Mouse (Mus musculus) 3134 (cell line): ENCODE measurements at regions not wholly inside any gene's neighbourhood (a gene's known extent, or its start where the extent isn't known, plus 50 kb on each side); places are given as distances from the start of the nearest gene placed in this dataset.
A peak's percentile ranks its signal among the peaks of the same experiment; 100 is the strongest.

Experiments used
- DNase-seq: peaks from one replicate; pipeline ENCODE4 v3.0.0-alpha.2; 2011; ENCODE audit warnings: low spot score; ENCODE audit not compliant: insufficient read length; ENCODE audit errors: extremely low read depth

- no peak for DNase-seq
Observed at GRCm38 (mm10) chr13:90497573-90497972, 407.6 kb downstream of the Atp6ap1l start.

- DNase-seq = no peak
Observed at GRCm38 (mm10) chr13:90493696-90494095, 404.3 kb upstream of the Xrcc4 start.

DNA sequence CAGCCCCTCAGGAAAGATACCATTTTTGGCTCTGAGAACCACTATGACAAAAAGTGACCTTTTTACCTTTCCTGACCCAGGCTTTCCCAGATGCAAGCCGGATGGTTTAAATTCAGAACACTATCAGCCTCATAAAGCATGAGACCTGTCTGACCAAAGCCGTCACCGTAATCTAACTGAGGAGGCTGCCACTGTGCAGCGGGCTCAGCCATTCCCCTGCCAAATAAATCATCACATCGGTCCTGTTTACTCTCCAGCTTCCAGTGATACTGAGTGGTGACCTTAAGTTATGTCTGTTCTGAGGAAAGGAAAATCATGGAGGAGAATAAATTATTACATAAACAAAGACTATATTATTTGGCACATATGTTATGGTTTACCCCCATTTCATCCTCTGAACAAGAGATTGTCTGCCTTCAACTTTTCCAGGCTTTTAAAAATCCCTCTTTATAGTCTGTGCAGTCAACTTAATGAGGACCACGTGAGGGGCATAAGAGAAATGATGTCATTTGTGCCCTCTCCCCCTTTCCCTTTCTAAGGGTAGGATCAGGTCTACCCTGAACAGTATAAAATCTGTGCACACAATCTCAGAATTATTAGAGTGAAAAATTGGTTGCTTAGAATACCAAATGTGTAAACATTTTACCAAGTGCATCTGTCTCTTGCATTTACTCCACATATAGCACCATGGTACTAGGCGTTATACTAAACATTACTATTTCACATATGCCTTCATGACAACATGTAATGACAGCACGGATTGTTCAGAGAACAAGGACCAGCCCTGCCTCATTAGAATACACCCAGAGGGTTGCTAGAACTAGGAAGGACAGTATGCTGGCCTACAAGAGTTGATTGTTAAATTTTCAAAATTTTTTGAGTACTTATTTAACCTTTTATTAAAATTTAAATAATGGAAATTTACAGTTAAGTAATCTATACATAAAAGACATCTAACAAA is 401.9 kb upstream of the Xrcc4 start:
- DNase-seq = no peak

- no peak for DNase-seq
Observed at GRCm38 (mm10) chr13:90480484-90480883, 391.1 kb upstream of the Xrcc4 start.

DNA sequence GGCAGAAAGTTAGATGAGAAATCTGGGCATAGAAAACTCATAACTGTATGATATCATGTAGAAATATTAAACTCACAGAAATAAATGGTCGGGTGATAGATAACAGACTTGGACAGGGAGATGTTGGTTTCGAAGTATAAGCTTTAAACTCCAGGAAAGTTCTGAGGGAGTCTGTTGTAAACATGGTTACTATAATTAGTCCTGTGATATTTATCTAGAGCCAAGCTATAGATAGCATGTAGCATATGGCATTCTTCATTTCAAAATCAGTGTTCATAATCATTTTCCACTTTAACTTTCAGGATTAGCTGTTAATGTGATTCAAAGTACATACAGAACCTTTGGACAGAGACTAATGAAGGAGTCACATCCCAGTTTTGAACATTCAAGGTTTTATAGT is 387.5 kb upstream of the Xrcc4 start:
- no peak for DNase-seq

- no peak for DNase-seq
Observed at GRCm38 (mm10) chr13:90474507-90474906, 385.1 kb upstream of the Xrcc4 start.

- DNase-seq = no peak
Observed at GRCm38 (mm10) chr13:90474053-90474452, 384.6 kb upstream of the Xrcc4 start.

DNA sequence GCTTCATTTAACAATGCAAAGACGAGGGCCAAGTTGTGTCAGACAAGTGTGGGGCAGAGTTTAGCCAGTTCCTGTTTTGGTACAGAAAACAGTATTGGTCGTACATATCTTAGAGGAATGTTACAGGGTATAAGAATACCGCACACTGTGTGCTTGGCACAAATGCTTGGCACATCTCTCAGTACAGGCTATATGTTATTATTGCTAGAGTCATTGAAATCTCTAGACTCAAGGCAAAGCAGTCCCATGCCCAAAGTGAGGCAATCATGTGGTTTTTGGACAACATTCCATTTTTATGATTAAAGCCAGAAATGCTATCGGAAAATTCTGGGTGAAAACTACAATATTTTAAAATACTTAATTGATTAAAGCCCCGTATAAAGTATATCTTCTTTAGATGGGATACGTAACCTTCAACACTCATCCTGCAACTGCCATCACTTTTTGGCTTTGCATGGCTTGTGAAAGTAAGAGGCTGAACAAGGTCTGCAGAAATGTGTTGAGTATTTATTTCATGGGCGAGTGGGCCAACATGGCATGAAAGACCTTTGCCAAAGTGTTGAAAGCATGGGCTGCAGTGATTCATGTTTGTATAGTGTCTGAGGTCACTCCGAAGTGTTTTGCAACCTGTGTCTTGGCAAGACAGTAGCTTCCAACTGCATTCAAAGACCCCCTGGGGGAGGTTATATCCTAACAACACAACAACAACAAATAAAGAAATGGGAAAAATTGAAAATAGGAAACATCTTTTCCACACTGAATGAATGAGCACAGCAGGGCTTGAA is 383.8 kb upstream of the Xrcc4 start:
- DNase-seq = peak; percentile 11

GRCm38 (mm10) chr13:90466096-90466495 is 376.7 kb upstream of the Xrcc4 start:
- no peak for DNase-seq

DNA sequence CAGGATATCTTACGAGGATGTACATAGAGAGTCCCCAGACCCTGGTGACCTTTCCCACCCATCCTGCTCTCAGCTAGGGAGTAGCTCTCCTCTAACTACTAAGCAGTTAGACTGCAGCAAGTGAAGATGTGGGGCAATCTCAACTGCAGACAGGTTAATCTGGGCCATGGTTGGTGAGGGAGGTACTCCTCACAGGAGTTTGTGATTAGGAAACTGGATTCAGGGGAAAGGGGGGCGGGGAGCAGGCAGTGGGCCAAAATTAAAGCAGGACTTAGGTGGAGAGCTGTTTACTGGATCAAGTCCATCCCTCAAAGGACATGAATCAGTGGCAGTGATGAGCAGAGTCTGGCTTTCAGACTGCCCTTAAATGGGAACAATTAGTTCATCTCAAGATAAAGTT is 374.6 kb upstream of the Xrcc4 start:
- DNase-seq = no peak

DNA sequence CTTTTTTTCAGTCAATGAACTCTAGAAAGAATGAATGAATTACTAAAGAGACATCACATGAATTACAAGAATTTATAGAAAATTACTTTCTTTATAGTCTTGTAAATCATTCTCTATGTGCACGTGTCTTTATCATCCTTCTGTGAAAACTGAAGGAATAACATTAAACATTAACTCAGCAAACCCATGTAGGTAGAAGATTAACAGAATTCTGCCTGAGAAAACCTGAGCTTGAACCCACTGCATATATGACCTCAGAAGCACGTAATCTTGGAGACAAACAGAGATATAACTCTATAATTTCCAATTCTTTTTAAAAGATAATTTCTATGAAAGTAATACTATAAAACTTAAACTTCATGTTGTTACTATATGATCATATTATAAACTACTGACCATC is 374.0 kb upstream of the Xrcc4 start:
- no peak for DNase-seq

DNA sequence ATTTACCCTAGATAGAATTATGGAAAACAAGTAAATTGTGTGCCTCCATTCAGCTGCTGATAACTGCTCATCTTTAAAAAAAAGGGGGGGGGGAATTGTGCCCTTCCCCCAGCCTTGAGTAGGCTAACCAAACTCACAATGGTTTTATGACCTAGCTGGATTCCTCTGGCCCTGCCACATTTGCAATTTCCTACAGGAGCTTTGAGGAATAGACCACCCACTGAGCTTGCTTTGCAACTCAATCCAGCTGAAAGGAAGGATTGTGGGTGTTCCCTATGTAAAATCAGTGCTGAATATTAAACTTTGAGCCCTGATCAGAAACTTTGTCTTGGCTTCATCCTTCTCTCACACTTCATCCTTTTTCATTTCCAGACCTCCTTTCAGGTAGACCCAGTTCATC is 365.2 kb upstream of the Xrcc4 start:
- no peak for DNase-seq

DNA sequence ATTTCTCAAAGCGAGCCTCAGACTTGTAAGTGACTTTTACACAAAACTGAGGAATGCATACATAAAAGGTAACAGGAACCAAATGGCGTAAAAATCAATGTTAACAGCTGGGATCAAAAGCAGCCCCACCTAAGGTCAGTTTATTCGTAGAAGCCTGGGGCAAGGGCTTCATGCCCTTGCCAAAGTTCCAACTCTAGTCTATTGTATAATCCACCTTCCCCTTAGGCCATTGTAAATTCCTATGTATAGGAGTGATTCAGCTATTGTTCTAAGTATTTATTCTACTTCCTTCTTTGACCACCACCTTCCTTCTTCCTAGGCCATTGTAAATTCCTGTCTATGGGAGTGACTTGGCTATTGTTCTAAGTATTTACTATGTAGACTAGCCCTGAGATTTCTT is 337.5 kb upstream of the Xrcc4 start:
- no peak for DNase-seq

DNA sequence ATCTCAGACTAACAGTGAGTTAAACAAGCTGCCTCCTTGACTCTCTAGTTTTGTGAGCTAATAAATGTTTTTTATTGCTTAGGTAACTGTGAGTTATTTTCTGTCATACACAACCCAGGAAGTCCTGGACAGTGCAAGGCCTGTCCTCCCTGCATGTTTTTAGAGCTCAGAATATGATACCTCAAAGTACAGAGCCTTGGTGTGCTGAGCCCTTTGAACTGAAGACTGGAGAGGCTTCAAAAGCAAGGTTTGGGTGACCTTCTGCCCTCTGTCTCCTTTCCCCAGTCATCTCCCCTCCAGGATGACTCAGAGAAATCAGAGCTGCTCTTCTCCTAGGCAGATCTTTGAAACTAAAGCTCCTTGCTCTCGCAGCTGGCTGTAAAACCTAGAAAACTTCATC is 336.0 kb upstream of the Xrcc4 start:
- no peak for DNase-seq

GRCm38 (mm10) chr13:90424541-90424940 is 335.1 kb upstream of the Xrcc4 start:
- no peak for DNase-seq

GRCm38 (mm10) chr13:90420966-90421365 is 331.6 kb upstream of the Xrcc4 start:
- no peak for DNase-seq

DNA sequence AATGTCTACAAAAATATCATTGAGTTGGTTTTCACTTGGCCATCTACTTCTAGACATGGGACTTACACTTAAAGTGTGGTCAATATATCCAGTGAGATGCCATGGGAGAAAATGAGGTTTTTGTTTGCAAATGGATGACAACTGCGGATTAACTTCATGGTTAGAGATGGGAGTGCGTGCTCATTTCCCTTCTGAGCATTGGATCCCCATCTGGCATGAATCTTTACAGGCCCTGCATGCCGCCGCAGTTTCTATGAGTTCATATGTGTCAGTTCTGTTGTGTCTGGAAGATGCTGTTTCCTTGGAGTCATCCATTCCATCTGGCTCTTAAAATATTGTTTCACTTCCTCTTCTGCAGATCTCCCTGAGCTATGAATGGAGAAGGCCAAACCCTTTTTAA is 315.0 kb upstream of the Xrcc4 start:
- DNase-seq = no peak

- no peak for DNase-seq
Observed at GRCm38 (mm10) chr13:90402061-90402460, 312.7 kb upstream of the Xrcc4 start.

DNA sequence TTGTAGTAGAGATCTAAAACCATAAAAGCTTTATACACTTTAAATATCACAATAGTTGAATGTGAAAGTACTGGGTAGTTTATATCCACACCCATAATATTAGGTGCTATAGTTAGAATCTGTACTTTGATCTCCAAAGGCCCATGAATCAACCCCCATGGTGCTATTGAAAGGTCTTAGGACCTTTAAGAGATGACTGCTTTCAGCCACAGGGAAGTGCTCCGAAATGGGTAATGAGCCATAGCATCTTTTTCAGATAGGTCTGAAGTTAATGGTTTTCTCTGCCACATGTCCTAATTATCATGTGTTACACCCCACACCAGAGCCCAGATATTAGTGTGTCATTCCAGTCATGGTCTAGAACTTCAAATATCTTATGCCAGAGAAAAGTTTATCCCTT is 312.1 kb upstream of the Xrcc4 start:
- DNase-seq = no peak

GRCm38 (mm10) chr13:90395274-90396023 is 306.0 kb upstream of the Xrcc4 start:
- no peak for DNase-seq

GRCm38 (mm10) chr13:90394815-90395241 is 305.4 kb upstream of the Xrcc4 start:
- DNase-seq = no peak
